Mouse (Mus musculus): ENCODE measurements at regions not wholly inside any gene's neighbourhood (a gene's known extent, or its start where the extent isn't known, plus 50 kb on each side); places are given as distances from the start of the nearest gene placed in this dataset.

DNA sequence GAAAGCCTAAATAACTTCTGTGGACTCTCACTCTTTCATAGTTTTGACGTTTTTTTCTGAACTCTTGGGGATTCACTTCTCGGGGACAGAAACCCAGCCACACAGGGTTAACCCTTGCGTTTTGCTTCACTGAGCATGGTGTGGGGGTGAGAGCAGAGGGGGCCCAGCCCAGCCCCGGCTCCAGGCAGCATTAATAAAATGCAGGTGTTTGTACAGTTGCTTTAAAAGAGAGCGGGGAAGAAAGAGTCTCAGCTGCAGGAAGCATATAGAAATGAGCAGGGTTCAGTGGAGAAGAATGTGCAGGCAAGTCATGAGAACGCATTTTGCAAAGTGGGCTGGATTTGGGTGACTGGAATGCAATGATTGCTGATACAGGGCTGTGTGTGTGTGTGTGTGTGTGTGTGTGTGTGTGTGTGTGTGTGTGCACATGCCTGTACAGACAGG lies 91.8 kb downstream of the Zfp36l1 start:
- TF ChIP-seq POLR2A (IDR thresholded peaks at IDR 0.05; ENCODE audit: low read depth, low read length), result no peak
- TF ChIP-seq CTCF (IDR thresholded peaks at IDR 0.05; ENCODE audit: extremely low read depth, insufficient read length, insufficient replicate concordance, low read depth, low read length), result no peak

All from small intestine, adult 2 months (tissue).